Mouse (Mus musculus): ENCODE data around the gene Oog4.
"Not testable (repeated sequence)": the region's sequence is repeated elsewhere in the genome, so short reads cannot be mapped to it uniquely, and the experiment has no call there.

The Oog4 gene

DNA sequence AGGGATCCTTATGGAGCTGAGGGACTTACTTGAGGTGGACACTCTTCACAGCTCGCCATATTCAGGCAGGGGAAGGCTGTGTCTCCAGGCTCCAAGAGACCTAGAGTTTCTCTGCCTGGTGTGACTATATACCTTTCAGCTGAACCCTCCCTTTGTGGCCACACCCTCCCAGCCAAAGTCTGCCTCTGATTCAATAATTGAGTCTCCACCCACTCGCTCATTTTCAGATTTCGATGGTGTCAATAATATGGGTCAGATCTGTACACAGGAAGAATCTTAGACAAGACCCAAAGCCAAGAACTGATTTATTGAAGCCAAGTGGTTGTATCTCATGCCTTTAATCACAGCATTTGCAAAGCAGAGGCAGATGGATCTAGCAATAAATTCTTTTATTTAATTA is at the start of gene Oog4:
Gene Oog4 (minus strand): TSS at position 101 of the 400 bp plus-strand sequence.
- no peak for DNase-seq

DNA sequence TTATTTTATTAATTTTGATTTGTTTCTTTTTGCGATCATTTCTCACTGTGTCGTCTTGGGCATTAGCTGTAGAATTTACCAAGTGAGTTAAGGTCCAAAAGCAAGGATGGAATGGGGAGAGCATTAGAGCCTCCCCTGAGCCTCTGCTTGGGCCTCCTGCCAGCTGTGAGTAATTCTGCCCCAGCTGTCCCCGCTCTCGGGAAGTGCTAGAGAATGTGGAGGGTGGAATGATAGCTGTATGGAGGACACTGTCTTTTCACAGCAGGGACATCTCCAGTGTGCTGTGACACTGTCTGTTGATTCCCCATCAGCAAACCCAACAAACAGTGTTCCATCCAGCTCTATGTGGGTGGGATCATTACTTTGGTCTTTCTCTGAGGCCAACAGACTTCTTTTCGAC is 23.4 kb downstream of the Oog4 start:
- DNase-seq, result not testable (repeated sequence)

DNA sequence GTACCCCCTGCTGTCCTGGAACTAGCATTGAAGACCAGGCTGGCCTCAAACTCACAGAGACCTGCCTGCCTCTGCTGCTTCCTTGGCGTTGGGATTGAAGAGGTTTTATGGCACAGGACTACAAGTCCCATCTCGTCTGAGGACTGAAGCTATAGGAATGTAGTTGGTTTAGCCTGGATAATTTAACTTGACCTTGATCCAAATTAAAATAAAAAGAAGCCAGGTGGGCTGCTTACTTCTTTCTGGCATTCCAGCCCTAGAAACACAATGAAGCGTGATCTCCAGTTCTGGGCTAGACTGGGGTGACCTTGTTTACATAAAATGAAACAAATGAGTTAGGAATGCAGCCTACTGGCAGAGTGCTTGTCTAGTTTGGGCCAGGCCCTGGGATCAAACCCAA is 36.0 kb downstream of the Oog4 start:
- DNase-seq, result no peak

DNA sequence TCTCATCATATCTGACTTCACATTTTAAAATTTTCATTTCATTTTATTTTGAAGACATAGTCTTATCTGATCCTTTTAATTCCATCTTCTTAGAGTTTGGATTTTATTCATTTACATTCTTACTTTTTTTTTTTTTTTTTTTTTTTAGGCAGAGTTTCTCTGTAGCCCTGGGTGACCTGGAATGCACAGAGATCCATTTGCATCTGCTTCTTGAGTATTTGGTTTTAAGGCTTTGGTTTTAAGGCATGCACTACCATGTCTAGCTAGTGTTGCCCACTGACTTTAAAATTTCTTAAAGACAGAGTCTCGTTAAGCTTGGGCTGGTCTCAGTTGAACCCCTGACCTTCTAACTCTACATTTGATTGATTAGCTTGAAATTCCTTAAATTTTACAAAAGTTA is 36.5 kb downstream of the Oog4 start:
- DNase-seq, result no peak

GRCm38 (mm10) chr4:143412219-143413092 is 37.7 kb downstream of the Oog4 start, which contains the start of gene Pramef8:
Pramef8 (plus strand) TSS chr4:143412426.
- peak; percentile 92 for DNase-seq

- DNase-seq, result no peak
These were observed 38.4 kb downstream of the Oog4 start for GRCm38 (mm10) chr4:143411566-143412218.

- DNase-seq, result no peak
These were observed 55.9 kb downstream of the Oog4 start, which contains the start of gene Pramel1 for GRCm38 (mm10) chr4:143394181-143394580. Pramel1 (plus strand) TSS chr4:143394428.

GRCm38 (mm10) chr4:143388955-143389702 is 61.0 kb downstream of the Oog4 start:
- DNase-seq, result no peak
